Mouse (Mus musculus) lung, postnatal 0 days (tissue): ENCODE results near the gene Acad11. TPM values are rescaled to one million over a fixed set of nuclear protein-coding genes. Genes with fewer than 3 reads are reported as not detected.
A peak's percentile ranks its signal among the peaks of the same experiment; 100 is the strongest.

Experiments
- ATAC-seq: fragments of 200-750 bp; cut with Nextera tagmentation; 2 replicates; pipeline ENCODE4 v1.8.0; 2017; ENCODE audit warnings: moderate library complexity
- DNase-seq: peaks from one replicate; pipeline ENCODE4 v3.0.0-alpha.2; 2016; ENCODE audit warnings: low spot score
- H3K27ac ChIP-seq: fragments of 300-500 bp; sonication (generic); 2 replicates; pipeline ENCODE4 v1.5.1; 2014; ENCODE audit warnings: antibody characterized with exemption, mild to moderate bottlenecking, low read length, mixed read lengths
- H3K27me3 ChIP-seq: fragments of 300-500 bp; sonication (generic); replicated peaks from 2 replicates; pipeline ENCODE4 v1.6.1; 2014; ENCODE audit warnings: low read length, mixed read lengths; ENCODE audit not compliant: insufficient read depth
- H3K36me3 ChIP-seq: fragments of 300-500 bp; sonication (generic); 2 replicates; pipeline ENCODE4 v1.6.1; 2014; ENCODE audit warnings: low read length, mixed read lengths; ENCODE audit not compliant: insufficient read depth
- H3K4me1 ChIP-seq: fragments of 300-500 bp; sonication (generic); 2 replicates; pipeline ENCODE4 v1.6.1; 2014; ENCODE audit warnings: antibody characterized with exemption, low read depth, low read length, mixed read lengths; ENCODE audit not compliant: insufficient read depth
- H3K4me2 ChIP-seq: fragments of 300-500 bp; sonication (generic); replicated peaks from 2 replicates; pipeline ENCODE4 v1.6.1; 2014; ENCODE audit warnings: low read depth, mild to moderate bottlenecking, low read length, moderate library complexity, mixed read lengths
- H3K4me3 ChIP-seq: fragments of 300-500 bp; sonication (generic); 2 replicates; pipeline ENCODE4 v1.5.1; 2014; ENCODE audit warnings: low read depth, low read length
- H3K9ac ChIP-seq: fragments of 300-500 bp; sonication (generic); replicated peaks from 2 replicates; pipeline ENCODE4 v1.6.1; 2014; ENCODE audit warnings: low read depth, mild to moderate bottlenecking
- H3K9me3 ChIP-seq: fragments of 300-500 bp; sonication (generic); 2 replicates; pipeline ENCODE4 v1.6.1; 2016; ENCODE audit warnings: low read length, mixed read lengths
- CTCF ChIP-seq: IDR thresholded peaks from 2 replicates; pipeline ENCODE4 v1.5.1; 2016; ENCODE audit warnings: antibody characterized with exemption, mild to moderate bottlenecking
- EP300 ChIP-seq: IDR thresholded peaks from 2 replicates; pipeline ENCODE4 v1.6.1; 2016; ENCODE audit warnings: antibody characterized with exemption, mild to moderate bottlenecking, control low read depth
- WGBS: fragments of 180-500 bp; shearing (Covaris S2); extraction: QIAGEN DNeasy Blood & Tissue Kit; methylation state at CpG from one replicate; pipeline ENCODE4 v1.1.7; 2014; 5-methylcytosine and 5-hydroxymethylcytosine counted together
- polyA plus RNA-seq: library from polyadenylated mRNA; unstranded; fragments of >200 nt; fragmentation: Nextera tagmentation; extraction: Ambion mirVana; gene quantifications from 2 replicates; pipeline ENCODE4 v1.2.1, GENCODE M21; 2015

Gene Acad11
- polyA plus RNA-seq, 1 experiment from 2014 or later: 9.1 TPM

- Histone ChIP-seq H3K4me1 (no peaks in the 10 kb centered on the region), H3K27me3 (no peaks in the 10 kb centered on the region), H3K4me3 (no peak within 1 kb of the TSS), H3K27ac (no peak within 1 kb of the TSS), H3K9me3 (no peaks in the 10 kb centered on the region), H3K4me2 (no peak within 1 kb of the TSS), H3K36me3 (no peaks in the 10 kb centered on the region), H3K9ac (no peak within 1 kb of the TSS)
- DNase-seq (no peak), ATAC-seq (no peak)
- WGBS: 94% methylated on average over 3 of the region's 3 CpGs
- TF ChIP-seq CTCF (no peak), EP300 (no peak)
Observed at GRCm38 (mm10) chr9:104126833-104127232, 63.7 kb downstream of the Acad11 start, which contains the start of gene Ackr4. Gene Ackr4 (minus strand): TSS chr9:104126933.

GRCm38 (mm10) chr9:104128110-104128509, 64.9 kb downstream of the Acad11 start:
- no peak overlapping the region for H3K4me2 ChIP-seq
- H3K9ac ChIP-seq: no peak overlapping the region
- H3K4me3 ChIP-seq: no peak overlapping the region
- H3K27ac ChIP-seq: no peak overlapping the region
- TF ChIP-seq CTCF (no peak), EP300 (no peak)
- H3K36me3 ChIP-seq: no peaks in the 10 kb centered on the region
- no peak for DNase-seq
- no peaks in the 10 kb centered on the region for H3K27me3 ChIP-seq
- H3K9me3 ChIP-seq: no peaks in the 10 kb centered on the region
- no peak for ATAC-seq
- no peaks in the 10 kb centered on the region for H3K4me1 ChIP-seq
- 62% methylated on average over 2 of the region's 2 CpGs for WGBS

GRCm38 (mm10) chr9:104130141-104130755, 67.1 kb downstream of the Acad11 start:
- ATAC-seq (peak; percentile 23), DNase-seq (peak; percentile 24)
- Histone ChIP-seq H3K9ac (no peak overlapping the region), H3K27ac (no peak overlapping the region), H3K4me2 (no peak overlapping the region), H3K9me3 (no peaks in the 10 kb centered on the region), H3K27me3 (no peaks in the 10 kb centered on the region), H3K4me1 (no peaks in the 10 kb centered on the region), H3K4me3 (no peak overlapping the region), H3K36me3 (no peaks in the 10 kb centered on the region)
- 70% methylated on average over 9 of the region's 9 CpGs for WGBS
- no peak for TF ChIP-seq CTCF
- no peak for TF ChIP-seq EP300

- Histone ChIP-seq H3K4me1 (no peaks in the 10 kb centered on the region), H3K9ac (no peak overlapping the region), H3K4me3 (no peak overlapping the region), H3K9me3 (no peaks in the 10 kb centered on the region), H3K36me3 (no peaks in the 10 kb centered on the region), H3K27me3 (no peaks in the 10 kb centered on the region), H3K4me2 (no peak overlapping the region), H3K27ac (no peak overlapping the region)
- TF ChIP-seq CTCF: no peak
- no peak for TF ChIP-seq EP300
- ATAC-seq: no peak
- DNase-seq: no peak
- WGBS: 82% methylated on average over 6 of the region's 6 CpGs
Observed at GRCm38 (mm10) chr9:104140351-104140750, 77.2 kb downstream of the Acad11 start.

GRCm38 (mm10) chr9:104142805-104143204, 79.6 kb downstream of the Acad11 start:
- DNase-seq (no peak), ATAC-seq (no peak)
- Histone ChIP-seq H3K27ac (no peak overlapping the region), H3K36me3 (no peaks in the 10 kb centered on the region), H3K4me2 (no peak overlapping the region), H3K4me1 (no peaks in the 10 kb centered on the region), H3K9ac (no peak overlapping the region), H3K27me3 (no peaks in the 10 kb centered on the region), H3K4me3 (no peak overlapping the region), H3K9me3 (no peaks in the 10 kb centered on the region)
- whole genome bisulfite sequencing: 57% methylated on average over 14 of the region's 14 CpGs
- TF ChIP-seq CTCF (no peak), EP300 (no peak)

- no peak for DNase-seq
- Histone ChIP-seq H3K9ac (no peak overlapping the region), H3K36me3 (no peaks in the 10 kb centered on the region), H3K9me3 (no peaks in the 10 kb centered on the region), H3K27ac (no peak overlapping the region), H3K4me1 (no peaks in the 10 kb centered on the region), H3K4me2 (no peak overlapping the region), H3K4me3 (no peak overlapping the region), H3K27me3 (no peaks in the 10 kb centered on the region)
- 79% methylated on average over 8 of the region's 8 CpGs for WGBS
- no peak for ATAC-seq
- TF ChIP-seq EP300 (no peak), CTCF (peak; percentile 64)
Observed at GRCm38 (mm10) chr9:104144314-104144996, 81.3 kb downstream of the Acad11 start.
